Mouse (Mus musculus) lung, adult 10 weeks (tissue): ENCODE data around the gene Vmn1r167. TPM values are rescaled to one million over a fixed set of nuclear protein-coding genes. Genes with fewer than 3 reads are reported as not detected.

Experiments
- polyA plus RNA-seq: library from polyadenylated mRNA; stranded (reverse); fragments of 350-450 nt; fragmentation: Illumina TruSeq; extraction: RNeasy Lipid Tissue Mini Kit (QIAGEN cat#74804); gene quantifications from one replicate; pipeline ENCODE4 v1.2.3, GENCODE M21; 2014; ENCODE audit warnings: low read depth, low replicate concordance; ENCODE audit not compliant: insufficient read depth

Vmn1r167 gene
- not detected for polyA plus RNA-seq

GRCm38 (mm10) chr7:23507106-23507505 lies at the start of gene Vmn1r167:
Gene Vmn1r167, minus strand, starts transcription at chr7:23507206.

GRCm38 (mm10) chr7:23539432-23539831 lies 32.4 kb upstream of the Vmn1r167 start, which contains the start of gene Vmn1r168:
Gene Vmn1r168, plus strand, starts transcription at chr7:23539732.

Other genes with a start within 250 kb of the Vmn1r167 start
- not detected for gene Gm6902, start 228.3 kb downstream of the Vmn1r167 start, polyA plus RNA-seq
- not detected for gene Nlrp4e, start 206.0 kb downstream of the Vmn1r167 start, polyA plus RNA-seq
- gene Nlrp5, start 121.3 kb downstream of the Vmn1r167 start, polyA plus RNA-seq, result not detected
- not detected for gene Vmn1r168, start 32.5 kb upstream of the Vmn1r167 start, polyA plus RNA-seq
- gene Vmn1r169, start 68.3 kb upstream of the Vmn1r167 start, polyA plus RNA-seq, result not detected
- not detected for gene Vmn1r170, start 99.0 kb upstream of the Vmn1r167 start, polyA plus RNA-seq
- gene Vmn1r171, start 123.5 kb upstream of the Vmn1r167 start, polyA plus RNA-seq, result not detected
- not detected for gene Vmn1r172, start 151.1 kb upstream of the Vmn1r167 start, polyA plus RNA-seq
- gene Vmn1r173, start 193.5 kb upstream of the Vmn1r167 start, polyA plus RNA-seq, result not detected
- gene Vmn1r174, start 245.1 kb upstream of the Vmn1r167 start, polyA plus RNA-seq, result not detected